Mouse (Mus musculus) heart, embryonic 15.5 days (tissue): ENCODE measurements around the gene Itgal. TPM values are rescaled to one million over a fixed set of nuclear protein-coding genes. Genes with fewer than 3 reads are reported as not detected.

Experiments used
- ATAC-seq: fragments of 200-750 bp; cut with Nextera tagmentation; replicated peaks from 2 replicates; pipeline ENCODE4 v1.8.0; 2017; ENCODE audit warnings: low read depth, moderate TSS enrichment; ENCODE audit not compliant: insufficient number of reproducible peaks, insufficient read depth, low FRiP score
- H3K27ac ChIP-seq: fragments of 300-500 bp; sonication (generic); 2 replicates; pipeline ENCODE4 v1.5.1; 2015; ENCODE audit warnings: mild to moderate bottlenecking, inconsistent platforms
- H3K27me3 ChIP-seq: fragments of 300-500 bp; sonication (generic); 2 replicates; pipeline ENCODE4 v1.6.1; 2015; ENCODE audit warnings: inconsistent platforms
- H3K36me3 ChIP-seq: fragments of 300-500 bp; sonication (generic); 2 replicates; pipeline ENCODE4 v1.6.1; 2015; ENCODE audit warnings: mild to moderate bottlenecking, inconsistent platforms
- H3K4me1 ChIP-seq: fragments of 300-500 bp; sonication (generic); replicated peaks from 2 replicates; pipeline ENCODE4 v1.6.1; 2015; ENCODE audit warnings: inconsistent platforms
- H3K4me2 ChIP-seq: fragments of 300-500 bp; sonication (generic); 2 replicates; pipeline ENCODE4 v1.6.1; 2015; ENCODE audit warnings: inconsistent platforms, mild to moderate bottlenecking, moderate library complexity
- H3K4me3 ChIP-seq: fragments of 300-500 bp; sonication (generic); 2 replicates; pipeline ENCODE4 v1.5.1; 2015; ENCODE audit warnings: mild to moderate bottlenecking, inconsistent platforms
- H3K9ac ChIP-seq: fragments of 300-500 bp; sonication (generic); 2 replicates; pipeline ENCODE4 v1.6.1; 2015; ENCODE audit warnings: mild to moderate bottlenecking, inconsistent platforms
- H3K9me3 ChIP-seq: fragments of 300-500 bp; sonication (generic); replicated peaks from 2 replicates; pipeline ENCODE4 v1.6.1; 2016; ENCODE audit warnings: inconsistent platforms
- WGBS: fragments of 180-500 bp; shearing (Covaris S2); methylation state at CpG from one replicate; pipeline ENCODE4 v1.1.7; 2015; ENCODE audit warnings: mixed read lengths; 5-methylcytosine and 5-hydroxymethylcytosine counted together
- polyA plus RNA-seq: library from polyadenylated mRNA; unstranded; fragments of >200 nt; fragmentation: Nextera tagmentation; extraction: Ambion mirVana; gene quantifications from 2 replicates; pipeline ENCODE4 v1.2.1, GENCODE M21; 2015

Itgal gene
- polyA plus RNA-seq, 1 experiment from 2014 or later = 1.3 TPM

GRCm38 (mm10) chr7:127342888-127343287 lies 46.8 kb downstream of the Itgal start:
- Histone ChIP-seq H3K36me3 (peaks cover 11% of the 10 kb centered on the region), H3K27me3 (no peaks in the 10 kb centered on the region), H3K4me2 (no peak overlapping the region), H3K4me1 (peaks cover 31% of the 10 kb centered on the region), H3K9me3 (no peaks in the 10 kb centered on the region), H3K9ac (no peak overlapping the region; the same call in 1 of the 2 replicates), H3K4me3 (no peak overlapping the region), H3K27ac (peak overlapping the region; percentile 36)
- 85% methylated on average over 7 of the region's 7 CpGs for WGBS
- no peak for ATAC-seq

- peak overlapping the region; percentile 81; the same call in 1 of the 2 replicates for H3K4me3 ChIP-seq
- H3K9ac ChIP-seq = no peak overlapping the region
- H3K4me2 ChIP-seq = no peak overlapping the region
- no peaks in the 10 kb centered on the region for H3K9me3 ChIP-seq
- no peak for ATAC-seq
- peak overlapping the region; percentile 13; the same call in 1 of the 2 replicates for H3K27ac ChIP-seq
- H3K4me1 ChIP-seq = peaks cover 31% of the 10 kb centered on the region
- H3K27me3 ChIP-seq = no peaks in the 10 kb centered on the region
- H3K36me3 ChIP-seq = peaks cover 11% of the 10 kb centered on the region
- WGBS = 90% methylated on average over 38 of the region's 38 CpGs
Observed at GRCm38 (mm10) chr7:127343351-127344019, 47.4 kb downstream of the Itgal start.

- Histone ChIP-seq H3K4me1 (peaks cover 31% of the 10 kb centered on the region), H3K4me3 (peak overlapping the region; percentile 81), H3K27me3 (no peaks in the 10 kb centered on the region), H3K27ac (peak overlapping the region; percentile 99; the same call in 1 of the 2 replicates), H3K9ac (peak overlapping the region; percentile 95), H3K36me3 (peaks cover 11% of the 10 kb centered on the region), H3K4me2 (peak overlapping the region; percentile 83), H3K9me3 (no peaks in the 10 kb centered on the region)
- WGBS = 90% methylated on average over 8 of the region's 8 CpGs
- ATAC-seq = no peak
Observed at GRCm38 (mm10) chr7:127344371-127344770, 48.3 kb downstream of the Itgal start.

GRCm38 (mm10) chr7:127345092-127345491 lies 49.0 kb downstream of the Itgal start:
- peak overlapping the region; percentile 95 for H3K9ac ChIP-seq
- peaks cover 11% of the 10 kb centered on the region for H3K36me3 ChIP-seq
- H3K4me1 ChIP-seq = peaks cover 31% of the 10 kb centered on the region
- no peaks in the 10 kb centered on the region for H3K27me3 ChIP-seq
- ATAC-seq = peak; percentile 37
- no peaks in the 10 kb centered on the region for H3K9me3 ChIP-seq
- WGBS = under 1% methylated on average over 42 of the region's 42 CpGs
- H3K27ac ChIP-seq = peak overlapping the region; percentile 99
- H3K4me3 ChIP-seq = peak overlapping the region; percentile 81
- H3K4me2 ChIP-seq = peak overlapping the region; percentile 83

- Histone ChIP-seq H3K9me3 (no peaks in the 10 kb centered on the region), H3K4me2 (peak within 1 kb of the TSS; percentile 83), H3K9ac (peak within 1 kb of the TSS; percentile 95), H3K36me3 (peaks cover 11% of the 10 kb centered on the region), H3K27ac (peak within 1 kb of the TSS; percentile 99), H3K27me3 (no peaks in the 10 kb centered on the region), H3K4me3 (peak within 1 kb of the TSS; percentile 81), H3K4me1 (peaks cover 31% of the 10 kb centered on the region)
- ATAC-seq = peak; percentile 93
- under 1% methylated on average over 71 of the region's 76 CpGs for WGBS
Observed at GRCm38 (mm10) chr7:127345512-127346325, 49.7 kb downstream of the Itgal start, which contains the start of gene Zfp768. TSS of gene Zfp768 (minus strand) at chr7:127345589.

GRCm38 (mm10) chr7:127346676-127347075 lies 50.6 kb downstream of the Itgal start:
- Histone ChIP-seq H3K9me3 (no peaks in the 10 kb centered on the region), H3K4me2 (peak overlapping the region; percentile 83), H3K36me3 (peaks cover 11% of the 10 kb centered on the region), H3K4me3 (peak overlapping the region; percentile 81), H3K27ac (peak overlapping the region; percentile 99), H3K9ac (peak overlapping the region; percentile 95), H3K27me3 (no peaks in the 10 kb centered on the region), H3K4me1 (peaks cover 31% of the 10 kb centered on the region)
- WGBS = 12% methylated on average over 8 of the region's 8 CpGs
- ATAC-seq = no peak

- no peaks in the 10 kb centered on the region for H3K36me3 ChIP-seq
- no peaks in the 10 kb centered on the region for H3K9me3 ChIP-seq
- no peak overlapping the region for H3K9ac ChIP-seq
- H3K4me1 ChIP-seq = peaks cover 7% of the 10 kb centered on the region
- H3K27ac ChIP-seq = no peak overlapping the region
- ATAC-seq = no peak
- 0 out of 2 replicates have a peak, but pooled peaks cover 1% of the 10 kb centered on the region for H3K27me3 ChIP-seq
- H3K4me3 ChIP-seq = no peak overlapping the region
- WGBS = 74% methylated on average over 5 of the region's 5 CpGs
- H3K4me2 ChIP-seq = no peak overlapping the region
Observed at GRCm38 (mm10) chr7:127351230-127352004, 55.4 kb downstream of the Itgal start.

GRCm38 (mm10) chr7:127355796-127356195 lies 59.7 kb downstream of the Itgal start:
- no peaks in the 10 kb centered on the region for H3K4me1 ChIP-seq
- H3K36me3 ChIP-seq = no peaks in the 10 kb centered on the region
- H3K9ac ChIP-seq = no peak overlapping the region
- no peak overlapping the region for H3K4me2 ChIP-seq
- no peak overlapping the region for H3K27ac ChIP-seq
- 51% methylated on average over 3 of the region's 3 CpGs for WGBS
- H3K4me3 ChIP-seq = no peak overlapping the region
- H3K9me3 ChIP-seq = no peaks in the 10 kb centered on the region
- ATAC-seq = no peak
- peaks cover 15% of the 10 kb centered on the region; the same call in 1 of the 2 replicates for H3K27me3 ChIP-seq

GRCm38 (mm10) chr7:127357871-127358270 lies 61.8 kb downstream of the Itgal start:
- Histone ChIP-seq H3K4me3 (no peak overlapping the region), H3K4me2 (no peak overlapping the region), H3K4me1 (peaks cover 3% of the 10 kb centered on the region; the same call in 1 of the 2 replicates), H3K36me3 (no peaks in the 10 kb centered on the region), H3K27ac (no peak overlapping the region), H3K27me3 (peaks cover 21% of the 10 kb centered on the region), H3K9me3 (no peaks in the 10 kb centered on the region), H3K9ac (no peak overlapping the region)
- ATAC-seq = no peak
- WGBS = 57% methylated on average over 2 of the region's 2 CpGs

- Histone ChIP-seq H3K36me3 (no peaks in the 10 kb centered on the region), H3K9ac (no peak overlapping the region), H3K4me1 (peaks cover 5% of the 10 kb centered on the region), H3K4me3 (no peak overlapping the region), H3K27ac (no peak overlapping the region), H3K4me2 (no peak overlapping the region), H3K9me3 (no peaks in the 10 kb centered on the region), H3K27me3 (peaks cover 23% of the 10 kb centered on the region)
- WGBS = 61% methylated on average over 4 of the region's 4 CpGs
- ATAC-seq = no peak
Observed at GRCm38 (mm10) chr7:127358472-127358871, 62.4 kb downstream of the Itgal start.

GRCm38 (mm10) chr7:127360265-127360664 lies 64.2 kb downstream of the Itgal start:
- H3K9me3 ChIP-seq = no peaks in the 10 kb centered on the region
- peaks cover 9% of the 10 kb centered on the region for H3K4me1 ChIP-seq
- H3K9ac ChIP-seq = no peak overlapping the region
- H3K27ac ChIP-seq = no peak overlapping the region
- no peak overlapping the region for H3K4me3 ChIP-seq
- no peaks in the 10 kb centered on the region for H3K36me3 ChIP-seq
- 63% methylated on average over 4 of the region's 4 CpGs for WGBS
- peaks cover 27% of the 10 kb centered on the region for H3K27me3 ChIP-seq
- ATAC-seq = no peak
- no peak overlapping the region for H3K4me2 ChIP-seq
